Mouse (Mus musculus) limb, embryonic 13.5 days (tissue): Measurements from ENCODE around the gene A530016L24Rik. TPM values are rescaled to one million over a fixed set of nuclear protein-coding genes. Genes with fewer than 3 reads are reported as not detected.

Source experiments
- ATAC-seq: fragments of 200-750 bp; cut with Nextera tagmentation; 2 replicates; pipeline ENCODE4 v1.8.0; 2017; ENCODE audit warnings: low read depth, moderate number of reproducible peaks, moderate TSS enrichment; ENCODE audit not compliant: low FRiP score
- H3K27ac ChIP-seq: fragments of 300-500 bp; sonication (generic); 2 replicates; pipeline ENCODE4 v1.5.1; 2015; ENCODE audit warnings: inconsistent platforms, mild to moderate bottlenecking, moderate library complexity
- H3K27me3 ChIP-seq: fragments of 300-500 bp; sonication (generic); 2 replicates; pipeline ENCODE4 v1.6.1; 2015; ENCODE audit warnings: mild to moderate bottlenecking, inconsistent platforms
- H3K36me3 ChIP-seq: fragments of 300-500 bp; sonication (generic); 2 replicates; pipeline ENCODE4 v1.6.1; 2015; ENCODE audit warnings: inconsistent platforms, mild to moderate bottlenecking, moderate library complexity
- H3K4me1 ChIP-seq: fragments of 300-500 bp; sonication (generic); 2 replicates; pipeline ENCODE4 v1.6.1; 2015; ENCODE audit warnings: inconsistent platforms
- H3K4me2 ChIP-seq: fragments of 300-500 bp; sonication (generic); replicated peaks from 2 replicates; pipeline ENCODE4 v1.6.1; 2015; ENCODE audit warnings: inconsistent platforms, mild to moderate bottlenecking, moderate library complexity
- H3K4me3 ChIP-seq: fragments of 300-500 bp; sonication (generic); 2 replicates; pipeline ENCODE4 v1.5.1; 2015; ENCODE audit warnings: moderate library complexity, mild to moderate bottlenecking, inconsistent platforms
- H3K9ac ChIP-seq: fragments of 300-500 bp; sonication (generic); 2 replicates; pipeline ENCODE4 v1.6.1; 2015; ENCODE audit warnings: mild to moderate bottlenecking, inconsistent platforms
- H3K9me3 ChIP-seq: fragments of 300-500 bp; sonication (generic); 2 replicates; pipeline ENCODE4 v1.6.1; 2016; ENCODE audit warnings: inconsistent platforms
- WGBS: fragments of 180-500 bp; shearing (Covaris S2); methylation state at CpG from one replicate; pipeline ENCODE4 v1.1.7; 2015; 5-methylcytosine and 5-hydroxymethylcytosine counted together
- polyA plus RNA-seq: library from polyadenylated mRNA; unstranded; fragments of >200 nt; fragmentation: Nextera tagmentation; extraction: Ambion mirVana; gene quantifications from 2 replicates; pipeline ENCODE4 v1.2.1, GENCODE M21; 2015

Gene A530016L24Rik
- polyA plus RNA-seq = 0.41 and 0.64 TPM in 2 replicates

DNA sequence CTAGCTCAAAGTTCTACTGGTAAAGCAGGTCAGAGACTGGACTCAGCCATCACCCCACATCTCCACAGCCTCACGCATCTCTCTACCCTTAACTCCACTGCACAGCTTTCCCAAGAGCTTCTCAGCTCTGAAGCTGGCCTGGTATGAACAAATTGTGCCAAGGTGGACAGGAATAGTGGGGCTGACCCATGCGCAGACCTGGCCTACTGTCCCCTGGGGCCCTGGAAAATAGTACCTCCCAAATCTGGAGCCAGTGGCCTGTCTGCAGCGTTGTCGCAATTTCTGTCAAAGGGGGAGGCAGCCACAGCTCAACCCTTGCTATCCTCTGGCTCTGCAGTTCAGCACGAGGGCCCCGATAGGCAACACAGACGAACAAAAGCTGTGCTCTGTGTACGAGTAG, at the start of gene A530016L24Rik:
Gene A530016L24Rik (plus strand): TSS at position 315 of the 400 bp plus-strand sequence.
- Histone ChIP-seq H3K4me1 (peaks cover 34% of the 10 kb centered on the region), H3K36me3 (no peaks in the 10 kb centered on the region), H3K9me3 (no peaks in the 10 kb centered on the region), H3K27ac (peak within 1 kb of the TSS; percentile 80; the same call in 1 of the 2 replicates), H3K9ac (no peak within 1 kb of the TSS), H3K4me2 (peak within 1 kb of the TSS; percentile 39), H3K4me3 (no peak within 1 kb of the TSS), H3K27me3 (no peaks in the 10 kb centered on the region; the same call in 1 of the 2 replicates)
- WGBS = 86% methylated on average over 8 of the region's 8 CpGs
- ATAC-seq = no peak

DNA sequence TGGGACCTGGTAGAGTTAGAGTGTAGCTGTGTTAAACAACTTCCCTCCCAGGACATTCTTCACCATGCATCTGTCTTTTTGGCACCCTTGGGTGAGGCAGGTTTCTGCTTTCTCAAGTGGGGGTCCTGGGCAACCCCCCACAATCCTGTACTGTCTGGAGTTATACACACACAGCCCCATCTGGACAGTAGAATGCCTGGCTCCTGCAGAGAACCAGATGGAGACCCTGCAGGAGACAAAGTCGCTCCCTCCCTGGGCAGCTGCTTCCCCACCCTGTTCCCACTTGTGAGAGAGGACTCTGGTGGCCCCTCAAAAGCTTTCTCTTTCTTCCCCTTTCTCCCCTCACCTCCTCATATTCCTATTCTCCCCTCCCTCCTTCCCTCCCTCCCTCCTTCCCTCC, 49.3 kb upstream of the A530016L24Rik start:
- Histone ChIP-seq H3K27me3 (0 out of 2 replicates have a peak, but pooled peaks cover 3% of the 10 kb centered on the region), H3K4me3 (no peak overlapping the region), H3K27ac (no peak overlapping the region), H3K4me1 (peaks cover 12% of the 10 kb centered on the region), H3K4me2 (no peak overlapping the region), H3K9me3 (no peaks in the 10 kb centered on the region), H3K36me3 (no peaks in the 10 kb centered on the region), H3K9ac (no peak overlapping the region)
- 38% methylated on average over 1 of the region's 1 CpGs for WGBS
- ATAC-seq = no peak

DNA sequence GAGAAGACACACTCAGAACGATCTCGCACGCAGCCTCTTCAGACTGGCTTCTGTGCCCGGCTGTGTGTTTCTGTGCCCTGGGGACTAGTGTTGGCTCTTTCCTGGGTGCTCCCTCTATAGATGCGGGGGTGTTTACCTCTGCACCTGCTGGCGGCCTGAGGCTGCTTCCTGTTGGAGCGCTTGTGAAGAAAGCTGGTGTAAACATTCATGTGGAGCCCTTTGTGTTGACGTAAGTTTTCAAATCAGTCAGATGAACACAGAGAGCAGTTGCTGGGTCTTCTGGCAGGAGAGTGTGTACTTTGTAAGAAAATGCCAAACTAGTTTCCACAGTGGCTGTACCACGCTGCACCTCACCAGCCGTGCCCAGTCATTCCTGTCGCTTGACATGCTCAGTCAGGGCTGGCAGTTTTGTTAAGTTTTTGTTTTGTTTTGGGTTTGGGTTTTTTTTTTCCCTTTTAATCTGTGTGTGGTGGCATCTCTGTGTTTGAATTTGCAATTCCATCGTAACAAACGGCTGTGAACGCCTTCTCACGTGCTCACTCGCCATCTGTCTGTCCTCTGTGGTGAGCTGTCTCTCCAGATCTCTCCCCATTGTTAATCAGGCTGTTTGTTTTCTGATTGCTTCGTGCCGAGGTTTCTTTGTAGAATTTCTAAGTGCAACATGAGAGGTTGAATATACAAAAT, 40.0 kb upstream of the A530016L24Rik start:
- H3K9ac ChIP-seq = 0 out of 2 replicates have a peak overlapping the region, but pooled peaks have one; percentile 19
- ATAC-seq = no peak
- no peak overlapping the region for H3K4me3 ChIP-seq
- H3K4me2 ChIP-seq = no peak overlapping the region
- no peaks in the 10 kb centered on the region for H3K36me3 ChIP-seq
- 58% methylated on average over 18 of the region's 18 CpGs for WGBS
- peak overlapping the region; percentile 10; the same call in 1 of the 2 replicates for H3K27ac ChIP-seq
- H3K27me3 ChIP-seq = no peaks in the 10 kb centered on the region
- peaks cover 11% of the 10 kb centered on the region for H3K4me1 ChIP-seq
- peaks cover 11% of the 10 kb centered on the region; the same call in 1 of the 2 replicates for H3K9me3 ChIP-seq

DNA sequence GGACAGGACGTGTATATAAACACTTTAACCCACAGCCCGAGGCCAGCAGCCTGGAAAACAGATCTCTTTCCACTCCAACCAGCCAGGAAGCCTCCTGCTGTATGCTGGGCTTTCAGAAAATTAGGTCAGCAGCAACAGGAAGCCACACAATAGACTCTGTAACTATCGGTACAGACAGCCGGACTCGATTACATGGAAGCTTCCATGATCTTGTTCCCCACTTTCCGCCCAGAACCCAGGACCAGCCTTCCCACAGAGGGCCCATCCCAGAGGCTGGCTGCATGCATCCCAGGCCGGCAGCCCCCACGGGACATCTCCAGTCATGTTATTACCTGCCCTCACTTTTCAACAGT, 39.4 kb upstream of the A530016L24Rik start:
- ATAC-seq = no peak

DNA sequence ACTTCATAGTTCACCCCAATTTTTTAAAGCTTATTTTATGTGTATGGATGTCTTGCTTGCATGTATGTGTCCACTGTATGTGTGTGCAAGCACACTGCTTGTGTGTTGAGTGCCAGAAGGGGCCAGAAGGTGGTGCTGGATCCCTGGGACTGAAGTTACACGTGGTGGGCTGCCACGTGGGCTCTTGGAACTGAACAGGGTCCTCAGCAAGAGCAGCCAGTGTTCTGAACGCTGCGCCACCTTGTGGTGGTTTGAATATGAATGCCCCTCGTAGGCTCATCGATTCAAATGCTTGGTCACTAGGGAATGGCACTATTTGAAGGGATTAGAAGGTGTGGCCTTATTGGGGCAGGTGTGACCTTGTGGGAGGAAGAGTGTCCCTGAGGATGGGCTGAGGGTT, 38.4 kb upstream of the A530016L24Rik start:
- no peak overlapping the region for H3K9ac ChIP-seq
- WGBS = 31% methylated on average over 6 of the region's 6 CpGs

More for the DNA sequence above, 39.4 kb upstream of the A530016L24Rik start:
- WGBS = 44% methylated on average over 8 of the region's 8 CpGs
- H3K4me1 ChIP-seq = peaks cover 11% of the 10 kb centered on the region
- H3K27ac ChIP-seq = peak overlapping the region; percentile 10; the same call in 1 of the 2 replicates
- no peak overlapping the region for H3K4me3 ChIP-seq
- H3K9me3 ChIP-seq = peaks cover 11% of the 10 kb centered on the region; the same call in 1 of the 2 replicates
- no peak overlapping the region for H3K4me2 ChIP-seq
- H3K27me3 ChIP-seq = no peaks in the 10 kb centered on the region
- H3K9ac ChIP-seq = 0 out of 2 replicates have a peak overlapping the region, but pooled peaks have one; percentile 19
- H3K36me3 ChIP-seq = no peaks in the 10 kb centered on the region

DNA sequence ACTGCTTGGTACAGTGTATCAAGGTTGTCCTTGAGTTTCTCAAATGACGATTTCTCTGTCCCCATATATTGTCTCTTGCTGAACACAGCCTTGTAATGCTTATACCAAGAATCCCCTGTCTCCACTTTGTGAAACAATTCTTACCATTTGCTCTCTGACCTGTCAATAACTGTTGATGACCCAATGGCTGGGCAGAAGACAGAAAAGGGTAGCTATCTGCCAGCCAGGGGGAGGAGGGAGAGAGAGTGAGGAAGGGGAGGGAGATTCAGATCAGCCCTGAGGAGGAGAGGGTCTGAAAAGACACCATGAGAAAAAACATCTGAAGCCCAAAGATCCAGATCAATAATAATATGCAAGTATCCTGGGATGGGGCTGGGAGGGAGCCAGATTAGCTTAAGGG, 37.9 kb upstream of the A530016L24Rik start:
- no peak overlapping the region for H3K4me2 ChIP-seq
- H3K9ac ChIP-seq = no peak overlapping the region
- H3K36me3 ChIP-seq = no peaks in the 10 kb centered on the region
- H3K9me3 ChIP-seq = peaks cover 11% of the 10 kb centered on the region; the same call in 1 of the 2 replicates
- H3K4me3 ChIP-seq = no peak overlapping the region
- 85% methylated on average over 1 of the region's 1 CpGs for WGBS
- no peak overlapping the region for H3K27ac ChIP-seq
- H3K27me3 ChIP-seq = no peaks in the 10 kb centered on the region
- H3K4me1 ChIP-seq = peaks cover 11% of the 10 kb centered on the region
- no peak for ATAC-seq

More for the DNA sequence above, 38.4 kb upstream of the A530016L24Rik start:
- Histone ChIP-seq H3K27me3 (no peaks in the 10 kb centered on the region), H3K4me1 (peaks cover 11% of the 10 kb centered on the region), H3K36me3 (no peaks in the 10 kb centered on the region), H3K4me2 (no peak overlapping the region), H3K27ac (no peak overlapping the region), H3K9me3 (peaks cover 11% of the 10 kb centered on the region; the same call in 1 of the 2 replicates), H3K4me3 (no peak overlapping the region)
- ATAC-seq = no peak; the same call in 1 of the 2 replicates

DNA sequence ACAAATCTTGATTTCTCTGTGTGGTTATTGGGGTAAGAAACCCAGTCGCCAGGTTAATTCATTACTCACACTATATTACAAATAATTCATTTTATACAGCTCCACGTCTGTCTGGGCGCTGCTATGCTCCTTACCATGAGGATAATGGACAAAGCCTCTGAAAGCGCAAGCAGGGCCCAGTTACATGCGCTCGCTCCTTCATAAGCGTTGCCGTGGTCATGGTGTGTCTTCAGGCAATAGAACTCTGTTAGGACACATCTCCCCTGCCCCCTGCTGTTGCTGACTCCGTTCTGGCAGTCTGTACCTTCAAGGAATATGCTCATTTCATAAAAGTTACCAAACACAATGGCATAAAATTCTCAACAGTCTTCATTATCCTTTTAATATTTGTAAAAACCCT, 37.4 kb upstream of the A530016L24Rik start:
- H3K36me3 ChIP-seq = no peaks in the 10 kb centered on the region
- WGBS = 82% methylated on average over 9 of the region's 9 CpGs
- H3K4me2 ChIP-seq = no peak overlapping the region
- no peaks in the 10 kb centered on the region for H3K27me3 ChIP-seq
- ATAC-seq = no peak
- no peak overlapping the region for H3K27ac ChIP-seq
- H3K9me3 ChIP-seq = peaks cover 6% of the 10 kb centered on the region; the same call in 1 of the 2 replicates
- no peak overlapping the region for H3K9ac ChIP-seq
- peaks cover 11% of the 10 kb centered on the region for H3K4me1 ChIP-seq
- no peak overlapping the region for H3K4me3 ChIP-seq

DNA sequence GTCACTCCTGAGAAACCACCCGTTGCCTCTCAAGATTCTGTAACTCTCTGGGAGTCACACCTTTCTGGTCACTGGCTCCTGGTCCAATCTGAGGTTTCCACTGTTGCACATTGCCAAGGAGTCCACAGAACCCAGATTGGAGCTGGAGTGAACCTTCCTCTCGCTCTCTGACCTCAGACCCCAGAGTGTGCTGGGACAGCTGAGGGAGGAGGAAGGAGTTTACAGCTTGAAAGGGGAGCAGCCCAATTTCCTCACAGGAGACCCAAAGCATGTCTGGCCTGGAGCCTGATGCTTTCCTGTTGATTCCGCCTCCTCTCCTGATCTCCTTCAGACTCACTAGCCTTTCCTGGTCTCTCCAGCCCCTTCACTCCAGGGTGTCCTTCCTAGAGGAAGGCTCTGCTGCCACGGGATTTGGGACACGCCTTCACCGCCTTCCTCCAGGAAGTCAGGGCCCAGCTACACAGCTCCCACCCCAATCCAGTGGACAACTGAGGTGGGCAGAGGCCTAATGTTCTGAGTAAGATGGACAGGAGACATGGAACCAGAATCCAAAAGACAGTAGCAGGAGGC, 33.0 kb upstream of the A530016L24Rik start:
- H3K36me3 ChIP-seq = no peaks in the 10 kb centered on the region
- WGBS = 72% methylated on average over 6 of the region's 6 CpGs
- no peaks in the 10 kb centered on the region for H3K4me1 ChIP-seq
- no peak overlapping the region for H3K9ac ChIP-seq
- no peak overlapping the region for H3K4me2 ChIP-seq
- H3K27ac ChIP-seq = no peak overlapping the region
- H3K4me3 ChIP-seq = no peak overlapping the region
- H3K27me3 ChIP-seq = 0 out of 2 replicates have a peak, but pooled peaks cover 3% of the 10 kb centered on the region
- no peaks in the 10 kb centered on the region for H3K9me3 ChIP-seq
- no peak for ATAC-seq

DNA sequence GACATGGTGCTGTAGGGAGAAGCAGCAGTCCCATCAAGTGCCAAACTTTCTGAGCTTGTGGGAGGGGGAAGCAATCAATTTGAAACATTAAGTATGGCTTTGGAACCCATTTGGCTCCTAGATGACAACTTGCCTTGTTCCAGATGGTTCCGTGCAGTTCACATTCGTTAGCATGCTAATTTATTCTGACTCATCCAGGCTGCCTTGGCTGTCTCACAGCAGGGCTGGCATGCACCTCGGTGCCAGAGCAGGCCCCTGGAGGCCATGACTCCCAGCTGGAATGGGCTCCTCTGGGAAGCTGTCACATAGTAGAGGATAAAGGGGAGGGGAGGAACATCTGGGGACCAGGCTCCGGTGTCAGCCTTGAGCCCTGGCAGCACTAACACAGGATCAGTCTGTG, 31.4 kb upstream of the A530016L24Rik start:
- ATAC-seq = no peak
- no peak overlapping the region for H3K9ac ChIP-seq
- H3K27me3 ChIP-seq = peaks cover 7% of the 10 kb centered on the region; the same call in 1 of the 2 replicates
- H3K9me3 ChIP-seq = no peaks in the 10 kb centered on the region
- no peak overlapping the region for H3K4me3 ChIP-seq
- 32% methylated on average over 4 of the region's 4 CpGs for WGBS
- no peak overlapping the region for H3K4me2 ChIP-seq
- H3K36me3 ChIP-seq = no peaks in the 10 kb centered on the region
- peaks cover 13% of the 10 kb centered on the region for H3K4me1 ChIP-seq
- H3K27ac ChIP-seq = no peak overlapping the region

DNA sequence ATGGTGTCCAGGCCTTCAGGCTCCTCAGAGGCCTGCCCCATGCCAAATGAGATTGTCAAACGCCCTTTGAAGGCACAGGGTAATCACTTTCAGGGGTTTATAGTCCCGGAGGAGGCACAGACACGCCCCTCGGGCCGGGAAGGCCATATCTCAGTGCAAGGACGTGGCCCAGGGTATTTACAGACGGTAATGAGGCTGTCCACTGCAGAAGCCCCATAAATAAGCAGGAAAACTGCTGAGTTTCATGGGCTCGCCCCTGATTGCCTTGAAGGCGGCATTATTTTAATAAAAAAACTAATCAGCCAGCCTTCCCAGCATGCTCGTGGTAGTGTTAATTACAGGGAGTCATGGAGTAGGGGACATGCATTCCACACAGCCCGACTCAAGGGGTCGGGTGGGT, 26.8 kb upstream of the A530016L24Rik start:
- no peak overlapping the region for H3K4me3 ChIP-seq
- WGBS = 10% methylated on average over 12 of the region's 12 CpGs
- H3K9me3 ChIP-seq = no peaks in the 10 kb centered on the region

DNA sequence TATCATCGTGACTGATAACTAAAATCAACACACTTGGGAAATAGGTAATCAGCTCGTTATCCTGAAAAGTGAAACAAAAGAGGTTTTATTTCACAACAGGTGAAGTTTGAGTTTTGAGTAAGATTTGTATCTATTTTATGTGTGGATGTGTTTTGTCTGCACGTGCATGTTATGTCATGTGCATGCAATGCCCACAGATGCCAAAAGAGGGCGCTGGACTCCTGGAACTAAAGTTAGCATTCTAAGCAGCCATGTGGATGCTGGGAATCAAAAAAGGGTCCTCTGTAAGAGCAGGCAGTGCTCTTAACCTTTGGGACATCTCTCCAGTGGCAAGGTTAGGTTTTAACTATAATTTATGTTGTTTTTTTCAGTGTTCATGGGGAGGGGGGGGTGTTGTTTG, 26.0 kb upstream of the A530016L24Rik start:
- no peak overlapping the region for H3K27ac ChIP-seq
- no peak overlapping the region for H3K4me3 ChIP-seq
- H3K9ac ChIP-seq = no peak overlapping the region
- peaks cover 31% of the 10 kb centered on the region for H3K4me1 ChIP-seq
- no peaks in the 10 kb centered on the region for H3K36me3 ChIP-seq
- H3K9me3 ChIP-seq = no peaks in the 10 kb centered on the region
- H3K4me2 ChIP-seq = no peak overlapping the region
- ATAC-seq = no peak
- H3K27me3 ChIP-seq = peaks cover 24% of the 10 kb centered on the region
- WGBS = 74% methylated on average over 4 of the region's 4 CpGs

More for the DNA sequence above, 26.8 kb upstream of the A530016L24Rik start:
- Histone ChIP-seq H3K4me2 (no peak overlapping the region), H3K27ac (no peak overlapping the region), H3K36me3 (no peaks in the 10 kb centered on the region), H3K4me1 (peaks cover 30% of the 10 kb centered on the region), H3K9ac (no peak overlapping the region), H3K27me3 (peaks cover 19% of the 10 kb centered on the region)
- no peak for ATAC-seq

DNA sequence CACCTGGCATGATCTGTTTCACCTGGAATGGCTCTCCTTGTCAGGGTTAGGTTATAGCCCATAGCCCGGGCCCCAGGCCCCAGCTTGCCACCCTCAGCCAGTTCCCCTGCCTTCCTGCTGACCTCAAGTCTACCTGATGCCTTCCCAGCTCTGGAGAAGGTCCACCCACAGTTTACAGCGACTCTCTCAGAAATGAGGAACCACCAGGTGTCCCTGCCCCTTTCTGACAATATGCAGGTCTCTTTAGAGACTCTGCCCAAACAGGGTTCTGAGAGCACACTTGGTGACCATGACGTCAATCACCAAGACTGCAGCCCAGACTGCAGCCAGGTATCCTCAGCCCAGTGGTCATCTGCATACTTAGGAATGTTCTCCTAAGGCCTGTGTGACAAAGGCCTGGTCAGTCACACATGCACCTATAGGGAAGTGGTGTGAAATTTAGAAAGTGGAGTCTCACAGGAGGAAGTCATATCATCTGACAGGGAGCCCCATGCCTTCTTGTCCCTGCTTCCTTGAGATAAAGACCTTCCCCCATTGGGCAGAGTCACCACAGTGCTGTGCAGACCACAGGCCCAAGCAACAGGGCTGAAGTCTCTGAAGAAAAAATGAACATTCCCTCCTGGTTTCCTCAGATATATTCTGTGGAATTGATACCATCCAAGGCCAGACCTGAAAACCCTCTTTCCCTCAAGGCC, 25.4 kb upstream of the A530016L24Rik start:
- ATAC-seq = no peak
- Histone ChIP-seq H3K4me3 (no peak overlapping the region), H3K36me3 (no peaks in the 10 kb centered on the region), H3K27me3 (peaks cover 27% of the 10 kb centered on the region), H3K9me3 (no peaks in the 10 kb centered on the region), H3K4me1 (peaks cover 31% of the 10 kb centered on the region), H3K27ac (no peak overlapping the region), H3K9ac (no peak overlapping the region), H3K4me2 (no peak overlapping the region)
- WGBS = 83% methylated on average over 3 of the region's 3 CpGs
